Mouse (Mus musculus) MEL (cell line): ENCODE data around the gene Prpf19. TPM values are rescaled to one million over a fixed set of nuclear protein-coding genes. Genes with fewer than 3 reads are reported as not detected.

Experiments
- DNase-seq: peaks from one replicate; pipeline ENCODE4 v3.0.0; 2011; ENCODE audit warnings: low read depth, low spot score
- H3K27ac ChIP-seq: 2 replicates; pipeline ENCODE4 v1.5.1; 2012; ENCODE audit warnings: low read depth, mild to moderate bottlenecking, control low read depth, low read length, moderate library complexity; ENCODE audit not compliant: control insufficient read depth
- H3K27me3 ChIP-seq, 2 experiments: fragments of 150-350 bp in 1 of 2; sonication (generic) in 1 of 2; 2 replicates each; pipeline ENCODE4 v1.6.1; 2012; ENCODE audit warnings: low read length in 2 of 2, mild to moderate bottlenecking in 2 of 2, improper control_type of control experiment in 1 of 2, moderate library complexity in 1 of 2; ENCODE audit not compliant: insufficient read depth in 2 of 2, control insufficient read depth in 1 of 2
- H3K36me3 ChIP-seq, 2 experiments: 2 replicates each; pipeline ENCODE4 v1.6.1; 2012 to 2014; ENCODE audit warnings: low read length in 2 of 2, improper control_type of control experiment in 1 of 2, inconsistent platforms in 1 of 2, mild to moderate bottlenecking in 1 of 2; ENCODE audit not compliant: insufficient read depth in 2 of 2, control insufficient read depth in 1 of 2
- H3K4me1 ChIP-seq, 2 experiments: fragments of 150-350 bp in 1 of 2; sonication (generic) in 1 of 2; 2 replicates each; pipeline ENCODE4 v1.6.1; 2012; ENCODE audit warnings: low read length in 2 of 2, improper control_type of control experiment in 1 of 2, mild to moderate bottlenecking in 1 of 2; ENCODE audit not compliant: insufficient read depth in 2 of 2, control insufficient read depth in 1 of 2
- H3K4me3 ChIP-seq, 2 experiments: fragments of 150-350 bp in 1 of 2; sonication (generic) in 1 of 2; 2 replicates each; pipeline ENCODE4 v1.5.1; 2012; ENCODE audit warnings: low read depth in 2 of 2, low read length in 2 of 2, mild to moderate bottlenecking in 2 of 2, moderate library complexity in 2 of 2, control low read depth in 1 of 2, improper control_type of control experiment in 1 of 2; ENCODE audit not compliant: control insufficient read depth in 1 of 2, insufficient read depth in 1 of 2
- H3K79me2 ChIP-seq: 2 replicates; pipeline ENCODE4 v1.6.1; 2012; ENCODE audit warnings: mild to moderate bottlenecking, low read length, moderate library complexity; ENCODE audit not compliant: control insufficient read depth, poor library complexity, insufficient read depth
- H3K9ac ChIP-seq: 2 replicates; pipeline ENCODE4 v1.6.1; 2012; ENCODE audit warnings: low read depth, mild to moderate bottlenecking, control low read depth, low read length, moderate library complexity; ENCODE audit not compliant: control insufficient read depth, poor library complexity, severe bottlenecking
- H3K9me3 ChIP-seq: fragments of 150-350 bp; sonication (generic); replicated peaks from 2 replicates; pipeline ENCODE4 v1.6.1; 2012; ENCODE audit warnings: mild to moderate bottlenecking, low read length, improper control_type of control experiment, moderate library complexity; ENCODE audit not compliant: insufficient read depth
- CTCF ChIP-seq, 3 experiments: IDR thresholded peaks in 2 of 3; conservative IDR thresholded peaks in 1 of 3; 2 replicates each; pipeline ENCODE4 v1.5.1; 2011 to 2012; ENCODE audit warnings: low read length in 3 of 3, low read depth in 2 of 3, mild to moderate bottlenecking in 2 of 3, improper control_type of control experiment in 1 of 3, inconsistent platforms in 1 of 3, mixed read lengths in 1 of 3, moderate library complexity in 1 of 3; ENCODE audit not compliant: control insufficient read depth in 1 of 3, insufficient read depth in 1 of 3, poor library complexity in 1 of 3, severe bottlenecking in 1 of 3
- E2F4 ChIP-seq: IDR thresholded peaks from 2 replicates; pipeline ENCODE4 v1.6.1; 2011; ENCODE audit warnings: low read depth, low read length, improper control_type of control experiment, borderline replicate concordance
- GATA1 ChIP-seq: IDR thresholded peaks from 2 replicates; pipeline ENCODE4 v1.6.1; 2011; ENCODE audit warnings: low read depth, low read length, improper control_type of control experiment
- JUND ChIP-seq: IDR thresholded peaks from 2 replicates; pipeline ENCODE4 v1.6.1; 2011; ENCODE audit warnings: low read depth, mild to moderate bottlenecking, improper control_type of control experiment, low read length
- MAFK ChIP-seq: IDR thresholded peaks from 2 replicates; pipeline ENCODE4 v1.6.1; 2011; ENCODE audit warnings: low read depth, mild to moderate bottlenecking, low read length, improper control_type of control experiment, borderline replicate concordance
- MYB ChIP-seq: IDR thresholded peaks from 2 replicates; pipeline ENCODE4 v1.6.1; 2011; ENCODE audit warnings: mild to moderate bottlenecking, low read depth, low read length, improper control_type of control experiment
- MYC ChIP-seq: IDR thresholded peaks from 2 replicates; pipeline ENCODE4 v1.6.1; 2011; ENCODE audit warnings: low read depth, mild to moderate bottlenecking, low read length, improper control_type of control experiment, moderate library complexity
- NELFE ChIP-seq: IDR thresholded peaks from 2 replicates; pipeline ENCODE4 v1.6.1; 2011; ENCODE audit warnings: low read depth, low read length, improper control_type of control experiment
- SIN3A ChIP-seq: IDR thresholded peaks from 2 replicates; pipeline ENCODE4 v1.6.1; 2012; ENCODE audit warnings: low read length, improper control_type of control experiment, inconsistent platforms
- TAL1 ChIP-seq: IDR thresholded peaks from 2 replicates; pipeline ENCODE4 v1.6.1; 2012; ENCODE audit warnings: mild to moderate bottlenecking, inconsistent platforms, low read length, moderate library complexity, mixed read lengths
- TBP ChIP-seq: IDR thresholded peaks from 2 replicates; pipeline ENCODE4 v1.8.0; 2011; ENCODE audit warnings: low read depth, low read length, improper control_type of control experiment
- USF1 ChIP-seq: IDR thresholded peaks from 2 replicates; pipeline ENCODE4 v1.6.1; 2014; ENCODE audit warnings: low read depth, mild to moderate bottlenecking, inconsistent platforms, low read length, improper control_type of control experiment, moderate library complexity
- ZMIZ1 ChIP-seq: IDR thresholded peaks from 2 replicates; pipeline ENCODE4 v1.6.1; 2012; ENCODE audit warnings: low read depth, mild to moderate bottlenecking, inconsistent platforms, low read length, improper control_type of control experiment, moderate library complexity
- polyA plus RNA-seq, 2 experiments: library from polyadenylated mRNA; stranded (reverse) in 1 of 2; unstranded in 1 of 2; fragments of >175 nt in 1 of 2; fragments of >200 nt in 1 of 2; gene quantifications; 2 replicates each; pipeline versions ENCODE4 v1.2.1 to v1.2.4; 2012; ENCODE audit warnings: low replicate concordance in 2 of 2, low read depth in 1 of 2; ENCODE audit not compliant: insufficient read length in 2 of 2, insufficient read depth in 1 of 2, missing spikeins in 1 of 2
- total RNA-seq: library from RNA; depleted of rRNA; stranded (reverse); fragments of 300-350 nt; gene quantifications from 2 replicates; pipeline ENCODE4 v1.2.3, GENCODE M21; 2012

Prpf19 gene
- total and polyA plus RNA-seq, 3 experiments = 128 to 363 (median 158) TPM

GRCm38 (mm10) chr19:10916506-10916905 lies 21.5 kb downstream of the Prpf19 start:
- Histone ChIP-seq H3K27ac (no peak overlapping the region), H3K27me3 (no peaks in the 10 kb centered on the region), H3K9me3 (no peaks in the 10 kb centered on the region), H3K4me3 (no peak overlapping the region), H3K36me3 (no peaks in the 10 kb centered on the region), H3K79me2 (no peaks in the 10 kb centered on the region), H3K9ac (no peak overlapping the region), H3K4me1 (peaks cover 0 to 10% of the 10 kb centered on the region in 2 experiments; a peak in 2 of 4 replicates)
- TF ChIP-seq E2F4 (no peak), USF1 (no peak), MYC (no peak), JUND (no peak), SIN3A (no peak), CTCF (IDR thresholded peaks at IDR 0.05 in 2 of 3, conservative IDR thresholded peaks at IDR 0.05 in 1 of 3; ENCODE audit: control insufficient read depth in 1 of 3, insufficient read depth in 1 of 3, low read depth in 2 of 3, low read length in 3 of 3, poor library complexity in 1 of 3, severe bottlenecking in 1 of 3) (no peak), TBP (no peak)
- DNase-seq = no peak

GRCm38 (mm10) chr19:10918321-10918991 lies 23.4 kb downstream of the Prpf19 start:
- Histone ChIP-seq H3K27ac (no peak overlapping the region), H3K9me3 (no peaks in the 10 kb centered on the region), H3K27me3 (peaks cover 0 to 2% of the 10 kb centered on the region in 2 experiments; a peak in 2 of 4 replicates), H3K4me3 (no peak overlapping the region), H3K4me1 (peaks cover 0 to 10% of the 10 kb centered on the region in 2 experiments; a peak in 2 of 4 replicates), H3K79me2 (no peaks in the 10 kb centered on the region), H3K9ac (no peak overlapping the region), H3K36me3 (no peaks in the 10 kb centered on the region)
- TF ChIP-seq MAFK = no peak
- no peak for TF ChIP-seq TAL1
- no peak for TF ChIP-seq MYB
- TF ChIP-seq TBP = no peak
- no peak for DNase-seq

GRCm38 (mm10) chr19:10920532-10920931 lies 25.5 kb downstream of the Prpf19 start, which contains the start of gene Zp1:
Zp1 (minus strand) TSS chr19:10920632.
- Histone ChIP-seq H3K79me2 (no peaks in the 10 kb centered on the region), H3K9me3 (no peaks in the 10 kb centered on the region), H3K4me3 (no peak within 1 kb of the TSS), H3K27ac (no peak within 1 kb of the TSS), H3K27me3 (peaks cover 0 to 4% of the 10 kb centered on the region in 2 experiments; a peak in 3 of 4 replicates), H3K36me3 (no peaks in the 10 kb centered on the region), H3K9ac (no peak within 1 kb of the TSS), H3K4me1 (no peaks in the 10 kb centered on the region)
- no peak for DNase-seq
- no peak for TF ChIP-seq NELFE
- no peak for TF ChIP-seq MYC
- TF ChIP-seq ZMIZ1 = no peak
- TF ChIP-seq GATA1 = no peak
